ENCODE assay signal across 27 mouse cellular contexts in the genomic region with DNA sequence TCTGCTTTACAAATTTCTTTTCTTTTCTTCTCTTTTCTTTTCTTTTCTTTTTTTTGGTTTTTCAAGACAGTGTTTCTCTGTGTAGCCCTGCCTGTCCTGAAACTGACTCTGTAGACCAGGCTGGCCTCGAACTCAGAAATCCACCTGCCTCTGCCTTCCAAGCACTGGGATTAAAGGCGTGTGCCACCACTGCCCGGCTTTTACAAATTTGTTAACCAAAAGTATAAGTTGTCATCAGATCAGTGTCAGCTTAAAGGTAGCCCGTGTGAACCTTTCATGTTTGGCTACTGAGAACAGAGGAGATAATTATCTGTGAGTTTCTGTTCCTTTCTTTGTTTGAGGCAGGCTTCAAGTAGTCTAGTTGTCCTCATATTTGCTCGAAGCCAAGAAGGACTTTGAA. TPM values are rescaled to one million over a fixed set of nuclear protein-coding genes. Genes with fewer than 3 reads are reported as not detected.
"Had no signal": no experiment of that assay in that cellular context is flagged by ENCODE, and none has a peak within 500 bp of the region (broad histone marks: within the 10 kb centered on the region; RNA-seq: fewer than 3 reads in every experiment).

No protein-coding gene starts in this region.

- H3K4me2 ChIP-seq: embryonic facial prominence, embryonic 12.5 days; embryonic facial prominence, embryonic 13.5 days; embryonic facial prominence, embryonic 15.5 days; forebrain, embryonic 12.5 days; forebrain, embryonic 13.5 days; forebrain, embryonic 15.5 days; heart, embryonic 11.5 days had no signal

- H3K27ac ChIP-seq: embryonic facial prominence, embryonic 10.5 days; embryonic facial prominence, embryonic 12.5 days; embryonic facial prominence, embryonic 13.5 days; embryonic facial prominence, embryonic 15.5 days; forebrain, embryonic 10.5 days; forebrain, embryonic 12.5 days; forebrain, embryonic 13.5 days; forebrain, embryonic 15.5 days; heart, adult 2 months; heart, embryonic 10.5 days had no signal

- H3K27me3 ChIP-seq: embryonic facial prominence, embryonic 12.5 days; embryonic facial prominence, embryonic 13.5 days; embryonic facial prominence, embryonic 15.5 days; forebrain, embryonic 12.5 days; forebrain, embryonic 13.5 days; forebrain, embryonic 15.5 days had no signal

- H3K9ac ChIP-seq: embryonic facial prominence, embryonic 12.5 days; embryonic facial prominence, embryonic 13.5 days; embryonic facial prominence, embryonic 15.5 days; forebrain, embryonic 12.5 days; forebrain, embryonic 13.5 days; forebrain, embryonic 15.5 days had no signal

- H3K4me1 ChIP-seq: embryonic facial prominence, embryonic 10.5 days; embryonic facial prominence, embryonic 12.5 days; embryonic facial prominence, embryonic 13.5 days; embryonic facial prominence, embryonic 15.5 days; forebrain, embryonic 10.5 days; forebrain, embryonic 12.5 days; forebrain, embryonic 13.5 days; forebrain, embryonic 15.5 days; heart, embryonic 10.5 days had no signal

- H3K9me3 ChIP-seq: embryonic facial prominence, embryonic 10.5 days; embryonic facial prominence, embryonic 12.5 days; embryonic facial prominence, embryonic 13.5 days; embryonic facial prominence, embryonic 15.5 days; forebrain, embryonic 10.5 days; forebrain, embryonic 12.5 days; forebrain, embryonic 13.5 days; forebrain, embryonic 15.5 days; heart, embryonic 10.5 days had no signal

- H3K4me3 ChIP-seq: embryonic facial prominence, embryonic 10.5 days; embryonic facial prominence, embryonic 12.5 days; embryonic facial prominence, embryonic 13.5 days; embryonic facial prominence, embryonic 15.5 days; erythroblast, embryonic 14.5 days; forebrain, embryonic 10.5 days; forebrain, embryonic 12.5 days; forebrain, embryonic 13.5 days; forebrain, embryonic 15.5 days; heart, adult 2 months; heart, embryonic 10.5 days had no signal

- ATAC-seq: forebrain, embryonic 13.5 days; forebrain, embryonic 14.5 days; forebrain, embryonic 15.5 days; forebrain, embryonic 16.5 days had no signal

- DNase-seq: cerebellum, adult 9-10 months; cerebellum, adult 9-11 months; cerebellum, postnatal 10 days; cerebellum, postnatal 14 days; cerebellum, postnatal 25 days; cerebellum, postnatal 36 days; embryo, embryonic 11 days; gastrocnemius, postnatal 10 days; gastrocnemius, postnatal 14 days; gastrocnemius, postnatal 25 days; gastrocnemius, postnatal 36 days; heart, adult 18-20 months; heart, adult 2 months had no signal

RNA-seq across cellular contexts. Expression of a gene that starts 26.0 kb away (rescaled TPM):
- total RNA-seq: gastrocnemius, adult 18-20 months had no signal
